Mouse (Mus musculus): ENCODE measurements around the gene Tbx6. TPM values are rescaled to one million over a fixed set of nuclear protein-coding genes. Genes with fewer than 3 reads are reported as not detected.

The Tbx6 gene
- polyA plus RNA-seq, 1 experiment: 2.8 TPM

GRCm38 (mm10) chr7:126807405-126807804 is 26.1 kb downstream of the Tbx6 start:
- Histone ChIP-seq H3K4me1 (ENCODE audit: control insufficient read depth, insufficient read depth, low read length) (peaks cover 25% of the 10 kb centered on the region), H3K27ac (ENCODE audit: insufficient read depth, low read depth, low read length) (no peak overlapping the region), H3K4me3 (ENCODE audit: insufficient read depth, low read length) (no peak overlapping the region)
- no peak for TF ChIP-seq POLR2A (IDR thresholded peaks at IDR 0.05; ENCODE audit: borderline replicate concordance, low read depth, low read length)

GRCm38 (mm10) chr7:126808703-126809455 is 27.6 kb downstream of the Tbx6 start:
- Histone ChIP-seq H3K4me1 (ENCODE audit: control insufficient read depth, insufficient read depth, low read length) (peaks cover 10% of the 10 kb centered on the region), H3K27ac (ENCODE audit: insufficient read depth, low read depth, low read length) (peak overlapping the region; percentile 48), H3K4me3 (ENCODE audit: insufficient read depth, low read length) (peak overlapping the region; percentile 73)
- TF ChIP-seq POLR2A (IDR thresholded peaks at IDR 0.05; ENCODE audit: borderline replicate concordance, low read depth, low read length) (no peak), CTCF (IDR thresholded peaks at IDR 0.05; ENCODE audit: low read depth, low read length) (no peak)

DNA sequence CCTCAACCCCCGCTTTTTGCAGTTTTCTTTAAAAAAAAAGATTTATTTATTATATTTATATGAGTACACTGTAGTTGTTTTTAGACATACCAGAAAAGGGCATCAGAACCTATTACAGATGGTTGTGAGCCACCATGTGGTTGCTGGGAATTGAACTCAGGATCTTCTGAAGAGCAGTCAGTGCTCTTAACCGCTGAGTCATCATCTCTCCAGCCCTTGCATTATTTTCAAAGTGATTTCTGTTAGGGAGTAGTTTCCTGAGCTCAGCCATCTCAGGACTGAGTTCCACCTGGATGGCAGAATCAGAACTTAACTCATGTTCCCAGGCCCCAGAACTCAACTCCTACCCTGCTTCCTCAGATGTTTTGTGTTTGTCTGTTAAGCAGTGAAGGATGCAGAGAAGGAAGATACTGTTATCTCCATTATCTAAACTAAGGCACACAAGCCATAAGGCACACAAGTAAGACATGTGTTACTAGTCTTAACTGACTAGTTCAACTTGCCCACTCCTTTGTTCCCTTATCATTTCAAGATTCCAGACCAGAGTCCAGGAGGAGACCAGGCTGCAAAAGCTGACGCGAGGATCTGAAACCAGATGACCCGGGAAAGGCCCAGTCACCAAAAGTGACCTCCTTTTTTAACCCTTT is 28.6 kb downstream of the Tbx6 start:
- H3K27ac ChIP-seq (ENCODE audit: insufficient read depth, low read depth, low read length): no peak overlapping the region
- H3K4me1 ChIP-seq (ENCODE audit: control insufficient read depth, insufficient read depth, low read length): peaks cover 7% of the 10 kb centered on the region
- no peak overlapping the region for H3K4me3 ChIP-seq (ENCODE audit: insufficient read depth, low read length)
- no peak for TF ChIP-seq CTCF (IDR thresholded peaks at IDR 0.05; ENCODE audit: low read depth, low read length)
- no peak for TF ChIP-seq POLR2A (IDR thresholded peaks at IDR 0.05; ENCODE audit: borderline replicate concordance, low read depth, low read length)

- no peak for TF ChIP-seq POLR2A (IDR thresholded peaks at IDR 0.05; ENCODE audit: borderline replicate concordance, low read depth, low read length)
- no peak for TF ChIP-seq CTCF (IDR thresholded peaks at IDR 0.05; ENCODE audit: low read depth, low read length)
- Histone ChIP-seq H3K4me1 (ENCODE audit: control insufficient read depth, insufficient read depth, low read length) (no peaks in the 10 kb centered on the region), H3K27ac (ENCODE audit: insufficient read depth, low read depth, low read length) (no peak overlapping the region), H3K4me3 (ENCODE audit: insufficient read depth, low read length) (no peak overlapping the region)
These were observed 34.5 kb downstream of the Tbx6 start for GRCm38 (mm10) chr7:126815726-126816222.

DNA sequence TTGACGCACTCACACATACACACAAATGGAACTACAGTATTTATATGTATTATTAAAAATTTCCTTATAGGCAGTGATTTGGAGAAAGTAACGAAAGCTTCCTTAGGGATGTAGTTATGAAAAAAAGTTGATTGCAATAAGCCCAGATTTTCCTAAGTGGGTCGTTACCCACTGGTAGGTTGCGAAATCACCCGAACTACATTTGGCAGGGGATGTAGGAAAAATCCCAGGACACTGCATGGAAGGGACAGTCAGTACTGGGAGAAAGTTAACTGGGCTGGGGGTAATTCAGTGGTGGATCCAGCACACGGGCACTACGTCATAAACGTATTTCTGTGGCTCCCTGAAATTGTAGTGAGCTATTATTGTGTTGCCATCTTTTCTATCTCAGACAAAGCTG is 35.2 kb downstream of the Tbx6 start:
- H3K4me1 ChIP-seq (ENCODE audit: control insufficient read depth, insufficient read depth, low read length): 0 out of 2 replicates have a peak, but pooled peaks cover under 1% of the 10 kb centered on the region
- TF ChIP-seq CTCF (IDR thresholded peaks at IDR 0.05; ENCODE audit: low read depth, low read length): no peak
- TF ChIP-seq POLR2A (IDR thresholded peaks at IDR 0.05; ENCODE audit: borderline replicate concordance, low read depth, low read length): no peak
- no peak overlapping the region for H3K27ac ChIP-seq (ENCODE audit: insufficient read depth, low read depth, low read length)

GRCm38 (mm10) chr7:126817595-126817994 is 36.3 kb downstream of the Tbx6 start:
- H3K27ac ChIP-seq (ENCODE audit: insufficient read depth, low read depth, low read length): no peak overlapping the region

More for the DNA sequence above, 35.2 kb downstream of the Tbx6 start:
- H3K4me3 ChIP-seq (ENCODE audit: insufficient read depth, low read length): no peak overlapping the region

DNA sequence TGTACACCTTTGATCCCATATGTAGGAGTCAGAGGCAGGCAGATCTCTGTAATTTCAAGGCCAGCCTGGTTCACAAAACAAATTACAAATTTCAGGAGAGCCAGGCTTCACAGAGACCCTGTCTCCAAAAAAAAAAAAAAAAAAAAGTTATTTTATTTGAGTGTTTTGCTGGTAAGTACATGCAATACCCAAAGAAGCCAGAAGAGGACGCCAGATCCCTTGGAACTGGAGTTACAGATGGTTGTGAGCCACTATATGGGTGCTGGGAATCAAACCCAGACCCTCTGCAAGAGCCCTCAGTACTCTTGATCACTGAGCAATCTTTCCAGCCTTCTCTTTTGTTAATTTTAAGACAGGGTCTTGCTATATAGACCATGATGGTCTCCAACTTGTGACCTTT is 37.5 kb downstream of the Tbx6 start:
- Histone ChIP-seq H3K4me3 (ENCODE audit: insufficient read depth, low read length) (no peak overlapping the region), H3K27ac (ENCODE audit: insufficient read depth, low read depth, low read length) (no peak overlapping the region)
- TF ChIP-seq POLR2A (IDR thresholded peaks at IDR 0.05; ENCODE audit: borderline replicate concordance, low read depth, low read length): no peak
- no peak for TF ChIP-seq CTCF (IDR thresholded peaks at IDR 0.05; ENCODE audit: low read depth, low read length)

More at GRCm38 (mm10) chr7:126817595-126817994, 36.3 kb downstream of the Tbx6 start:
- Histone ChIP-seq H3K4me1 (ENCODE audit: control insufficient read depth, insufficient read depth, low read length) (peaks cover 10% of the 10 kb centered on the region), H3K4me3 (ENCODE audit: insufficient read depth, low read length) (no peak overlapping the region)
- TF ChIP-seq CTCF (IDR thresholded peaks at IDR 0.05; ENCODE audit: low read depth, low read length) (no peak), POLR2A (IDR thresholded peaks at IDR 0.05; ENCODE audit: borderline replicate concordance, low read depth, low read length) (no peak)

DNA sequence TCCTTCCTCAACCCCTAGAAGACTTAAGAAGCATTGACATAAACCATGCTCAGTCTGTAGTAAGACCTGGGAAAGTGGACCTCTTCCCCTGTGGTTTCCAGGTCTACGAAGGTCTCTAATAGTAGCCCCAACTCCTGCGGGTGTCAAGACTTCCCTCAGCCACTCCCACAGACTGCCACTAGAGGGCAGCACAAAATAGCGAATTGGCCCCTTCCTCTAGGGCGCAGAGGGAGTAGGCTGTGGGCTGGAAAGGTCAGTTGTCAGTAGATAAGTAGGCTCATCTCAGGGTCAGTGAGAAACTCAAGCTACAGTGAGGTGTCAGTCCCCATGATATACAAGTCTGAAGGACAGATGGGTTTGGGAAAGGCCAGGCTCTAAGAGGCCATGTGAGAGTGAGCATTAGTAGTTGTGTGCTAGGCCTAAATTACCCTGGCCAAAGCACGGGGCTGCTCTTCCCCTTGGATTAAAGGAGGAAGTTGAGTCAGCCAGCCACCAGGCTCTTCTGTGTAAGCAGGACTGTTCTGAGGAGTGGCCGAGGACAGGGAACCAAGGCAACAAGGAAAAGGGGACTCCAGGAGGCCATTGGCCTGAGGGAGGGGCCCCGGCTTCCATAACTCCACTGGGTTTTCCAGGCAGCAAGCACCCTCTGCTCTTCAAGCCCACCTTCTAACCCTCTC is 40.7 kb downstream of the Tbx6 start:
- peak; percentile 79 for TF ChIP-seq CTCF (IDR thresholded peaks at IDR 0.05; ENCODE audit: low read depth, low read length)
- TF ChIP-seq POLR2A (IDR thresholded peaks at IDR 0.05; ENCODE audit: borderline replicate concordance, low read depth, low read length): no peak; the same call in 1 of the 2 replicates
- peak overlapping the region; percentile 97 for H3K27ac ChIP-seq (ENCODE audit: insufficient read depth, low read depth, low read length)
- peaks cover 16% of the 10 kb centered on the region for H3K4me1 ChIP-seq (ENCODE audit: control insufficient read depth, insufficient read depth, low read length)
- H3K4me3 ChIP-seq (ENCODE audit: insufficient read depth, low read length): no peak overlapping the region

More for the DNA sequence above, 37.5 kb downstream of the Tbx6 start:
- peaks cover 14% of the 10 kb centered on the region for H3K4me1 ChIP-seq (ENCODE audit: control insufficient read depth, insufficient read depth, low read length)

- H3K4me1 ChIP-seq (ENCODE audit: control insufficient read depth, insufficient read depth, low read length): peaks cover 16% of the 10 kb centered on the region
- no peak for TF ChIP-seq POLR2A (IDR thresholded peaks at IDR 0.05; ENCODE audit: borderline replicate concordance, low read depth, low read length)
- no peak for TF ChIP-seq CTCF (IDR thresholded peaks at IDR 0.05; ENCODE audit: low read depth, low read length)
- H3K27ac ChIP-seq (ENCODE audit: insufficient read depth, low read depth, low read length): peak overlapping the region; percentile 97
- no peak overlapping the region for H3K4me3 ChIP-seq (ENCODE audit: insufficient read depth, low read length)
These were observed 41.5 kb downstream of the Tbx6 start for GRCm38 (mm10) chr7:126822741-126823140.

Data from bone marrow macrophage, adult 2 months (primary cell).